Mouse (Mus musculus) intestine, embryonic 15.5 days (tissue): ENCODE data around the gene Icam5. TPM values are rescaled to one million over a fixed set of nuclear protein-coding genes. Genes with fewer than 3 reads are reported as not detected.
"Not testable (repeated sequence)": the region's sequence is repeated elsewhere in the genome, so short reads cannot be mapped to it uniquely, and the experiment has no call there.

Source experiments
- ATAC-seq: fragments of 200-750 bp; cut with Nextera tagmentation; 2 replicates; pipeline ENCODE4 v1.8.0; 2017; ENCODE audit warnings: moderate TSS enrichment, moderate library complexity
- H3K27ac ChIP-seq: fragments of 300-500 bp; sonication (generic); 2 replicates; pipeline ENCODE4 v1.5.1; 2015; ENCODE audit warnings: mild to moderate bottlenecking, inconsistent platforms
- H3K27me3 ChIP-seq: fragments of 300-500 bp; sonication (generic); replicated peaks from 2 replicates; pipeline ENCODE4 v1.6.1; 2015; ENCODE audit warnings: inconsistent platforms
- H3K36me3 ChIP-seq: fragments of 300-500 bp; sonication (generic); 2 replicates; pipeline ENCODE4 v1.6.1; 2015; ENCODE audit warnings: inconsistent platforms
- H3K4me1 ChIP-seq: fragments of 300-500 bp; sonication (generic); replicated peaks from 2 replicates; pipeline ENCODE4 v1.6.1; 2015; ENCODE audit warnings: inconsistent platforms
- H3K4me2 ChIP-seq: fragments of 300-500 bp; sonication (generic); replicated peaks from 2 replicates; pipeline ENCODE4 v1.6.1; 2015; ENCODE audit warnings: mild to moderate bottlenecking, inconsistent platforms
- H3K4me3 ChIP-seq: fragments of 300-500 bp; sonication (generic); replicated peaks from 2 replicates; pipeline ENCODE4 v1.5.1; 2015; ENCODE audit warnings: inconsistent platforms
- H3K9ac ChIP-seq: fragments of 300-500 bp; sonication (generic); 2 replicates; pipeline ENCODE4 v1.6.1; 2015; ENCODE audit warnings: inconsistent platforms
- H3K9me3 ChIP-seq: fragments of 300-500 bp; sonication (generic); 2 replicates; pipeline ENCODE4 v1.6.1; 2016; ENCODE audit warnings: inconsistent platforms
- WGBS: fragments of 180-500 bp; shearing (Covaris S2); methylation state at CpG from one replicate; pipeline ENCODE4 v1.1.7; 2015; 5-methylcytosine and 5-hydroxymethylcytosine counted together
- polyA plus RNA-seq: library from polyadenylated mRNA; unstranded; fragments of >200 nt; fragmentation: Nextera tagmentation; extraction: Ambion mirVana; gene quantifications from 2 replicates; pipeline ENCODE4 v1.2.1, GENCODE M21; 2015

The Icam5 gene
- polyA plus RNA-seq, 1 experiment from 2014 or later: 0.16 TPM

DNA sequence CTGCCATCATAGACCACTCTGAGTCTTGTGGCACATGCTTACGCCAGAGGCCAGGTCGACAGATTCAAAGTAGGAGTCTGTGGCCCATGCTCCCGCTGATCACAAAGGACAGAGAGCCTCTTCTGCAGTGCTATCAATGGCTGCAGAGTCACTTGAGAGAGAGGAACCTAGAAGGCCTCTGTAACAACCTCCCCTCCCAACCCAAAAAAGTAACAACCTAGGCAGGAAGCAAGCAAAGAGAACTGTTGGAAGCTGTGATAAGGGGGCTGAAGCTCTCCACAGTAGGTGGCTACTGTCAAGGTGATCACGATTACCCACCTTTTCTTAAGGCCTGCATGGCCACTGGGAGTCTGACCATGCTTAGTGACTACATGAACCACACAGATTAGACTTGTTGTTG, 11.7 kb downstream of the Icam5 start:
- WGBS: 81% methylated on average over 4 of the region's 4 CpGs
- ATAC-seq: no peak
- H3K4me2 ChIP-seq: no peak overlapping the region
- H3K36me3 ChIP-seq: no peaks in the 10 kb centered on the region
- no peak overlapping the region for H3K27ac ChIP-seq
- peaks cover under 1% of the 10 kb centered on the region; the same call in 1 of the 2 replicates for H3K4me1 ChIP-seq
- peaks cover 7% of the 10 kb centered on the region for H3K27me3 ChIP-seq
- H3K4me3 ChIP-seq: no peak overlapping the region
- no peaks in the 10 kb centered on the region for H3K9me3 ChIP-seq
- H3K9ac ChIP-seq: no peak overlapping the region

DNA sequence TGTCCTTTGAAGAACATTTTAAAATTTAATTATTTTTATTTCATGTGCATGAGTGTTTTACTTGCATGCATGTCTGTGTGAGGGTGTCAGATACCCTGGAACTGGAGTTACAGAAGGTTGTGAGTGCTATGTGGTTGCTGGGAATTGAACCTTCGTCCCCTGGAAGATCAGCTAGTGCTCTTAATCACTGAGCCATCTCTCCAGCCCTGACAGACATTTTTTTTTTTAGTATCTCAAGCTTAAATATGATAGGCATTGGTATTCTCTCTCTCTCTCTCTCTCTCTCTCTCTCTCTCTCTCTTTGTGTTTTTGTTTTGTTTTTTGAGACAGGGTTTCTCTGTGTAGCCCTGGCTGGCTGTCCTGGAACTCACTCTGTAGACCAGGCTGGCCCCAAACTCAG, 12.9 kb downstream of the Icam5 start:
- not testable (repeated sequence) for H3K36me3 ChIP-seq, H3K4me1 ChIP-seq, H3K9ac ChIP-seq, H3K27me3 ChIP-seq, H3K9me3 ChIP-seq, H3K4me2 ChIP-seq, ATAC-seq, H3K4me3 ChIP-seq, H3K27ac ChIP-seq
- 54% methylated on average over 1 of the region's 1 CpGs for WGBS

DNA sequence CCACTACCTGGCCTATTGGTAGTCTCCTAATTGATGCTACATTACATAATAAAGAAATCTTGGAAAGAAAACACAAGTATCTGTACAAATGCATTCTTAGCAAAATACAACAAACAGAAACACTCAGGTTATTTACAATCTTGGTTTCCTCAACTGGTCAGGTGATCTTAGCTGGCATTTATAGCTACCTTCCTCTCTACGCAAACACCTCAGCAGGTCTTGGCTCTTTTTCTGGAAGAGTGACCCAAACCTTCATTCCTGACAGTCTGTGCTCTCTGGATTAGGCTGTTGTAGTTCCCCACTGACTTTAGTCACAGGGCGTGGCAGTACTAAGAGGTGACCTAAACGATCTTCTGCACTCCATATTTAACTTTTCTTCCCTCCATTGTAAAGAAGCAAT, 13.4 kb downstream of the Icam5 start:
- 72% methylated on average over 3 of the region's 3 CpGs for WGBS

DNA sequence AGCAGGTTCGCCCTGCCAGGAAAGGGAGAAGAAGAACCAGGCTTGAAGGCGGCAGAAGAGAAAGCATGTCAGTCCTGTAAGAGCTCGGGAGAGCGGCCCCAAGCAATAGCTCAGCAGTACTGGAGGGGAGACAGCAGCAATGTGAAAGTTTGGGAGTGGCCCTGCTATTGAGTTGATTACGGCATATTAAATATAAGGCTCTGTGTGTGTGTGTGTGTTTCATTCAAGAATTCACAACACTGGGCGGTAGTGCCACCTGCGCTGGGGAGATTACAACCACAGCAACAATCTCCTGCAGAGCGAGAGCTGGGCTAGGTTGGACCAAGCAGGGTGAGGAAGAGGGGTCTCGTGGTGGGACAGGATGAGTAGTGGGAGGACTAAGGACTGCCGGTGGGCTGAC, 19.7 kb downstream of the Icam5 start:
- H3K4me1 ChIP-seq: no peaks in the 10 kb centered on the region
- ATAC-seq: no peak
- WGBS: 61% methylated on average over 10 of the region's 10 CpGs

More for the DNA sequence above, 13.4 kb downstream of the Icam5 start:
- H3K36me3 ChIP-seq: no peaks in the 10 kb centered on the region
- no peak for ATAC-seq
- H3K4me2 ChIP-seq: no peak overlapping the region
- H3K4me1 ChIP-seq: no peaks in the 10 kb centered on the region
- no peaks in the 10 kb centered on the region for H3K9me3 ChIP-seq
- peaks cover 2% of the 10 kb centered on the region; the same call in 1 of the 2 replicates for H3K27me3 ChIP-seq
- H3K9ac ChIP-seq: no peak overlapping the region
- H3K4me3 ChIP-seq: no peak overlapping the region
- H3K27ac ChIP-seq: no peak overlapping the region

DNA sequence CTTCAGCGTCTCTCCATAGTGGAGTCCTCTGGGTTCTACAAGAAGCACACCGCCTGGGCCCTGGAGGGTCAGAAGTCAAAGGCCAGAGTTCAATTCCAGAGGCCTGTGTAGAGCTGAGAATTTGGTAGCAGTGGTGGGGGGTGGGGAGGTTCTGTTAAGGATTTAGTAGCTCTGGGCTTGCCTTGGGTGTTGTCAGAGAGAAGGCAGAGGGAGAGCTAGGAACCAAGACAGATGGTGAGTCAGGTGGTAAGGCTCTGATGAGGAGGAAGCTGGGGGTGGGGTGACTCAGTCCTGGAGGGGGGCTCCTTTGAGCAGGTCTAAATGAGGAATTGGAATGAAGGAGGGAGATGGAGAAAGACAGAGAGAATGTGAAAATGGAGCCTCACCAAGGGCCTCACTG, 31.1 kb downstream of the Icam5 start:
- ATAC-seq: no peak
- no peaks in the 10 kb centered on the region for H3K27me3 ChIP-seq
- H3K9ac ChIP-seq: no peak overlapping the region
- H3K36me3 ChIP-seq: peaks cover 8% of the 10 kb centered on the region
- H3K4me3 ChIP-seq: no peak overlapping the region
- H3K4me2 ChIP-seq: no peak overlapping the region
- no peaks in the 10 kb centered on the region for H3K4me1 ChIP-seq
- whole genome bisulfite sequencing: 79% methylated on average over 2 of the region's 2 CpGs
- H3K9me3 ChIP-seq: no peaks in the 10 kb centered on the region
- H3K27ac ChIP-seq: no peak overlapping the region

More for the DNA sequence above, 19.7 kb downstream of the Icam5 start:
- Histone ChIP-seq H3K4me3 (no peak overlapping the region), H3K27me3 (no peaks in the 10 kb centered on the region), H3K27ac (no peak overlapping the region), H3K36me3 (no peaks in the 10 kb centered on the region), H3K9ac (no peak overlapping the region), H3K9me3 (no peaks in the 10 kb centered on the region), H3K4me2 (no peak overlapping the region)

DNA sequence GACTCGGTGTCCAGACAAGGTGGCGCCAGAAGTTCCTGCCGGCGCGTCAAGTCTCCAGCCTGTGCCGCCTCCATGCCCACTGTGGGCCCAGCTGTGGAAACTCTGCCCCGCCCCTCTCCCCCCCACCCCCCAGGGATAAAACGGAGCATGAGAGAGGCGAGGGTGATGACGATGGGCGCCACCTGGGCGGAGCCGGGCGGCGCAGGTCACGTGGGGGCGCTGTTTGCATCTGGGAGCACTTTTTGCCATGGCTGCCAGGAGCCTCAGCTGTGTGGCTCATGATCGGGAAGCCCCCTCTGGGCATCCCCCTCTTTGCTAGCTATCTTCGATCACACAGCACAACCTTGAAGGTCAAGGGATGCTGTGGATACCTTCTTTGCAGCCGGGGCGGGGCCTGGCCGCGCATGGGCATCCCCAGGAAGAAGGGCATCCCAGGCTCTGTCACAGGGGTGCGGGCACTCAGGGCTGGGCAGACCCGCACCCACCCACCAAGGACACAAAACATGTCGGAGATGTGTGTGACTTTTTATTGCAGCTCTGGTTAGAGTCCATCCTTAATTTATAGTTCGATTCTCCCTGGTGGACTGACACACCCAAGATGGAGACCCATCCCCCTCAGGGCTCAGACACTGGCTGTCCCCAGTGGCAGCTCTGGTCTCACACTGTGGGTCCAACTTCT, 35.3 kb downstream of the Icam5 start, which contains the start of gene Zglp1:
TSS of gene Zglp1 (minus strand) at position 88 of the 679 bp plus-strand sequence.
- Histone ChIP-seq H3K27ac (no peak within 1 kb of the TSS), H3K27me3 (no peaks in the 10 kb centered on the region), H3K9ac (no peak within 1 kb of the TSS), H3K9me3 (no peaks in the 10 kb centered on the region), H3K4me1 (no peaks in the 10 kb centered on the region), H3K36me3 (peaks cover 8% of the 10 kb centered on the region), H3K4me2 (no peak within 1 kb of the TSS), H3K4me3 (no peak within 1 kb of the TSS)
- no peak for ATAC-seq
- 83% methylated on average over 27 of the region's 27 CpGs for WGBS

DNA sequence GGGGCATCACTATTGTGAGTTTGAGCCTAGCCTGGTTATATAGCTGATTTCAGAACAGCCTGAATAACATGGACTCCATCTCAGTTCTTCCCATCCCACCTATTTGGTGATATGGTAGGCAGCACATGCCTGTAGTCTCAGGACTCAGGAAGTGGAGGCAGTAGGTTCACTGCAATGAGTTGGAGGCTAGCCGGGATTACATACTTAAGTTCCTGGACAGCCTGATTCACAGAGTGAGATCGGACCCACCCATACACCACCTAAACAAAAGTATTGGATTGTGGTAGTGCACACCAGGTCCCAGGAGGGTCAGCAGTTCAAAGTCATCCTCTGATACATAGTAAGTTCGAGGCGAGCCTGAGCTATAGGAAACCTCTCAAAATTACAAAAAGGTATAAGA, 40.8 kb downstream of the Icam5 start:
- H3K4me2 ChIP-seq: peak overlapping the region; percentile 75
- 9% methylated on average over 4 of the region's 4 CpGs for WGBS

DNA sequence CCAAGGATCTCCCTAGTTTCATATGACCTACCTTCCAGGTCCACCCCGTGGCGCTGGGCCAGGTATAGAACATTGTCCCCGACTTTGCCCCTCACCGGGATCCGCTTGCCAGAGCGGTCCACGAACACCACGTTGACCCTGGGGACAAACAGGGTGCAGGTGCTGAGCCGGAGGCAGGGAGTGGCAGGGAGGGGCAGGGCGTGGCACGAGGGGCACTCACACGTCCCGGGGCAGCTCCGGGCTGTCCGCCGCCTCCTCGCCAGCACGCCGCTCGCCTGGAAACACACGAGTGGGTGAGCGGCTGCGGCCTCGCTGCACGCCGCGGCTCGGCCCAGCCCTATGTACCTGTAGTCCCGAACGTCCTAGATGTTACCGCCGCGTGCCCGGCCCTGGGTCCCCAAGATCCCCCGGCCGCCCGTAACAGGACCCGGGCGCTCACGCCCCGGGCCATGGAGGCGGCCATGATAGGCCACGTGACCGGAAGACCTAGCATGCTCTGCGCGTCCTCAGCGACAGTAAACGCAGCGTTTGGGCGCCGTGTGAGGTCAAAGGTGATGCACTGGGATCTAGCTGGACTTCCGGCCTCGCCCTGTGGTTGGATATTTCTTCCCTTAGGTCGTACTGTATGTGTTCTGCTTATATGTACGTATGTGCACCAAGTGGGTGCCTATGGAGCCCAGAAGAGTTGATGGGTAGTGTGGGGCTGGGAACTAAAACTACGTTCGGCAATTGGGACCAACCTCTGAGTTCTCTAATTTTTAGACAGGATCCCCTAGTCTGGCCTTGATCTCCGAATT, 41.4 kb downstream of the Icam5 start, which contains the start of the genes Gm49373 and Fdx1l:
TSS of gene Gm49373 (minus strand) at position 53 of the 797 bp plus-strand sequence.
TSS of gene Fdx1l (minus strand) at position 571 of the 797 bp plus-strand sequence.
- 0 out of 2 replicates have a peak, but pooled peaks cover 6% of the 10 kb centered on the region for H3K4me1 ChIP-seq
- H3K27ac ChIP-seq: peak within 1 kb of the TSS; percentile 87
- H3K9ac ChIP-seq: peak within 1 kb of the TSS; percentile 80
- peak within 1 kb of the TSS; percentile 75 for H3K4me2 ChIP-seq
- H3K4me3 ChIP-seq: peak within 1 kb of the TSS; percentile 85
- H3K9me3 ChIP-seq: no peaks in the 10 kb centered on the region
- 2% methylated on average over 58 of the region's 58 CpGs for WGBS
- no peaks in the 10 kb centered on the region for H3K27me3 ChIP-seq
- H3K36me3 ChIP-seq: peaks cover 24% of the 10 kb centered on the region
- peak; percentile 96 for ATAC-seq

More for the DNA sequence above, 40.8 kb downstream of the Icam5 start:
- no peaks in the 10 kb centered on the region for H3K9me3 ChIP-seq
- H3K36me3 ChIP-seq: peaks cover 18% of the 10 kb centered on the region
- peak overlapping the region; percentile 80 for H3K9ac ChIP-seq
- 0 out of 2 replicates have a peak, but pooled peaks cover 6% of the 10 kb centered on the region for H3K4me1 ChIP-seq
- peak; percentile 34 for ATAC-seq
- peak overlapping the region; percentile 85 for H3K4me3 ChIP-seq
- H3K27ac ChIP-seq: peak overlapping the region; percentile 87
- H3K27me3 ChIP-seq: no peaks in the 10 kb centered on the region

DNA sequence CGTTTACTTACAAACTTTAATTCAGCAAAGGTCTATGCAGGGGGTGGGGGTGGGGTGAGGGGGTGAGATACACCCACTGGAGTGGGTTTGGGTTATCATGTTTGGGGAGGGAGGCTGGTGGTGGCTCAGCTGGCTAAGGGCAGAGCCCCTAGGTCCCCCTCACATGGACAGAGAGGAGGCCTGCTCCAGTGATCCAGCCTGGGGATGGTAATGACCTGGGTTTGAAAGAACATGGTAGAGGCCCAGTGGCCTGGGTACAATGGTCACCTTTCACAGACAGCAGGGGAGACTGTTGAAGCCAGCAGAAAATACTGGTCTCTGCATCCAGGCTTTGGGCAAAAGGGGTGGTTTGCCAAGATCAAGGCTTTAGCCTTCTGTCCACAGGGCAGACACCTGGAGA, 42.3 kb downstream of the Icam5 start:
- peaks cover 34% of the 10 kb centered on the region for H3K36me3 ChIP-seq
- 0 out of 2 replicates have a peak, but pooled peaks cover 6% of the 10 kb centered on the region for H3K4me1 ChIP-seq
- WGBS: 74% methylated on average over 1 of the region's 1 CpGs

DNA sequence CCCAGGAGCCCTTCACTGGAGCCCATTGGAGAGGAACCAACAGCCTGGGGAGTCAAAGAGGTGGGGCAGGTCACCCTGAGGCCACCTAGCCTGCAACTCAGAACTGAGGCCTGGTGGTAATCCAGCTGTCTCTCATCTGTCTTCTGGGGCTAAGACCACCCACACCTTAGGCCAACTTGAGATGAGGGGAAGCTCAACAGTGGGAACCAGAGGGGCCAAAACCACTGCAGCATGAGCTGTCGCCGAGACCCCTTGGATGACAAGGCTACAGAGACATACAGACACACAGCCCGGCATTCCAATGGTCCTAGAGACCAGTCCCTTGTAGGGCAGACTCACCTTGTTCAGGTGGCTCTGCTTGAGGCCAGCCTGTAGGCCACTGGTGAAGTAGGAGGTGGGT, 43.8 kb downstream of the Icam5 start:
- Histone ChIP-seq H3K27me3 (no peaks in the 10 kb centered on the region), H3K4me1 (0 out of 2 replicates have a peak, but pooled peaks cover 6% of the 10 kb centered on the region), H3K9me3 (no peaks in the 10 kb centered on the region), H3K9ac (no peak overlapping the region), H3K36me3 (peaks cover 48% of the 10 kb centered on the region), H3K4me3 (no peak overlapping the region), H3K4me2 (no peak overlapping the region), H3K27ac (no peak overlapping the region)
- WGBS: 88% methylated on average over 3 of the region's 3 CpGs
- no peak for ATAC-seq

More for the DNA sequence above, 42.3 kb downstream of the Icam5 start:
- Histone ChIP-seq H3K27ac (no peak overlapping the region), H3K4me3 (no peak overlapping the region), H3K4me2 (no peak overlapping the region), H3K9ac (no peak overlapping the region), H3K27me3 (no peaks in the 10 kb centered on the region), H3K9me3 (no peaks in the 10 kb centered on the region)
- no peak for ATAC-seq

DNA sequence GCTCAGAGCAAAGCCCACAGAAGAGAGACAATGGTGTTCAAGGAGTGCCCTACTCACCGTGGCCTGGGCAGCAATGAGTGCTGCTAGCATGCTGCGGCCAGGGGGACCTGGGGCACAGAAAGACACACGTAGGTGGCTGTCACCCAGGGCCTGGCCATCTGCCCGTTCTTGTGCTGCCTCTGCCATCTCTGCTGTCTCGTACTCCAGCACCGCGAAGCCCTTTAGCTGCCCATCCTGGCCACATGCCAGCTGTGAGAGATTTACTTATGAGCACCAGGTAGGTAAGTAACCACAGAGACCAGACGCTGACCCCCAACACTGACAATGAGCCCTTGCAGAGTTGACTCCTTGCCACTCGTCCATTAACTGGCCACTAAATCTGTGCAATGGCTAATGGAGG, 49.3 kb downstream of the Icam5 start:
- WGBS: 89% methylated on average over 9 of the region's 9 CpGs
- Histone ChIP-seq H3K27me3 (no peaks in the 10 kb centered on the region), H3K9ac (no peak overlapping the region), H3K27ac (no peak overlapping the region), H3K4me1 (peaks cover 1% of the 10 kb centered on the region; the same call in 1 of the 2 replicates), H3K36me3 (peaks cover 61% of the 10 kb centered on the region), H3K4me3 (no peak overlapping the region), H3K9me3 (no peaks in the 10 kb centered on the region), H3K4me2 (no peak overlapping the region)
- ATAC-seq: no peak

DNA sequence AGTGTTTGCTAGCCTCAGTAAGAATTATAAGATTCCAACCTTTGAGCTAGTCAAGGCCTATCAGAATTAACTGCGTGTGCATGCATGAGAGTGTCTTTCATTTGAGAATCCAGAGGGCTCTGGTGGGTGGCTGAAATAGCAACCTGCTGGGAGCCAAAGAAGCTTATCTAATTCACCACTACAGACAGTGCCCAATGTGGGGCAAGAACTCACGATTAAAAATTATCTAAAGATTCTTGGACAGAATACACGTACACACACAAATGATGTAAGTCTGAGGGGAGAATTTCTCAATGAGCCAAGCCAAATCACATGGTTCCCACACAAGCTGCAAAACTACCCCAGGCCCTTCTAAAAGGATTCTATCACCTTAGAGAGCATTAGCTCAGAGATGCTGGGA, 51.5 kb downstream of the Icam5 start:
- Histone ChIP-seq H3K36me3 (peaks cover 64% of the 10 kb centered on the region), H3K4me1 (peaks cover 8% of the 10 kb centered on the region; the same call in 1 of the 2 replicates), H3K27ac (no peak overlapping the region), H3K4me3 (no peak overlapping the region), H3K4me2 (no peak overlapping the region), H3K27me3 (no peaks in the 10 kb centered on the region), H3K9ac (no peak overlapping the region), H3K9me3 (no peaks in the 10 kb centered on the region)
- ATAC-seq: no peak
- WGBS: 88% methylated on average over 3 of the region's 3 CpGs
